Mouse (Mus musculus) lung, postnatal 4 days (tissue): ENCODE measurements around the gene Fam3b.

Experiments used
- DNase-seq, 2 experiments: peaks; one replicate each; pipeline ENCODE4 v3.0.0; 2021

The Fam3b gene

GRCm38 (mm10) chr16:97478655-97479054, 36.0 kb downstream of the Fam3b start:
- no peak for DNase-seq

- DNase-seq, result no peak
Measured at GRCm38 (mm10) chr16:97476524-97476923, 38.1 kb downstream of the Fam3b start.

DNA sequence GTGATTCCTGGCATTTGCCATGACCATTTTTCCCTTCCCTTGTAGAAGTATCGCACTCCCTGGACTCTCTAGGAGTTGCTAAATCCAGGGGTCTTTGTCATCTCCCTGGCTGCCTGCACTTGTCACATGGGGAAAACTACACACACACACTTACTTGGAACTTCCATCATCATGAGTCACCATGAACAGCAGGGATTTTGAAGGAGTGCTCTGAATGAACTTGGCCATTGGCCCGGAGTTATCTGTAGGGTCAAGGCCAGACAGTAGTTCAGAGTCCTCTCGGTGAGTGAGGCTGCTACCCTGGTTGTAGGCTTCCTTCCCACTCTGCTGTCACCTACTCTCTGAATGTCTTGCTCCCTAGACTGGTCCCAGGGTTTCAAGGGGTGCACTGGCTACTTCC, 39.0 kb downstream of the Fam3b start:
- DNase-seq, result no peak

DNA sequence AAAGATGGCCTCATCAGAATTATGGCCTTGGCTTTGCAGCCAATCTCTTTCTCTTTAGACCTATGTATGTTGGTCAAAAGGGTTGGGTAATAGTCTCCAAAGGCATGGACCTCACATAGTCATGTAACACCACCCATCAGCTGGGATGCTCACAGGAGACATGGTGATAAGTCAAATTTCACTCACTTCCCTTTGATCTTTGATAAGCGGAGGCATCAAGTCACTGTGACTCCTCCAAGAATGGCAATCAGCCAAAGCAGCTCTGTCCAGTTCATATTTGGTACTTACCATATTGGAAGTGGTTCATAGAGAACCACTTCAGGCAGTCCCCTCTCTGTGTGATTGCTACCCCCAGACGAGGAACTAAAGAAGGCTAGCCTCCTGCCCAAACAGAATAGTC, 39.9 kb downstream of the Fam3b start:
- no peak for DNase-seq

DNA sequence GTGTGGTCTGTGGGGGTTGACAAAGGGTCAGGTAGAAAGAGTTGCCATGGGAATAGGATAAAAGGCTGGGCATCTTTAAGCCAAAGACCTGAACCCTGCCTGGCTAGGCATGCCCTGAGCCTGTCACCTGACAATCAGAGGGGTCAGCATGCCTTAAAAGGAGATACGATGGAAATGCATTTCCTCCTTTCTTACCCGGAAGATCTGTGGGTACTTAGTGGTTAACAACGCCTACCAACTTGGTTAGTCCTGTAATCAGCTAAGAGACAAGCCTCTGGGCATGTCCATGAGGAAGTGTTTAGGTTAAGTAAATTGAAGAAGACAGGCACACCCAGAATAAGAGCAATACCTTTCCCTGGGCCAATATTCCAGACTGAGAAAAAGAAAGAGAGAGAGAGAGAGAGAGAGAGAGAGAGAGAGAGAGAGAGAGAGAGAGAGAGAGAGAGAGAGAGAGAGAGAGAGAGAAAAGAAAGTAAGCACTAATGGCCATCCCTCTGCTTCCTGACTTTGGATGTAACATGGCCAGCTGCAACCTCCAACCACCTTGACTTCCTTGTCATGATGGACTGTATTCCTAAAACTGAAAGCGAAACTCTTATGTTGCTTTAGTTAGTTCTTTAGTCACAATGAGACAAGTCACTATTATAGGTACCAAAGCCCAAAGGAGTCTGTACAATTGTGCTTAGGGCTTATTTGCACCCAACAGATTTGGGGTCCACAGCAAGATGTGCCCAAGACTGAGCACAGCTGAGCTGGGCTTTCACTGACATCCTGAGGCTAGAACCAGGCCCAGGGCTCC, 46.4 kb downstream of the Fam3b start:
- DNase-seq, result no peak

DNA sequence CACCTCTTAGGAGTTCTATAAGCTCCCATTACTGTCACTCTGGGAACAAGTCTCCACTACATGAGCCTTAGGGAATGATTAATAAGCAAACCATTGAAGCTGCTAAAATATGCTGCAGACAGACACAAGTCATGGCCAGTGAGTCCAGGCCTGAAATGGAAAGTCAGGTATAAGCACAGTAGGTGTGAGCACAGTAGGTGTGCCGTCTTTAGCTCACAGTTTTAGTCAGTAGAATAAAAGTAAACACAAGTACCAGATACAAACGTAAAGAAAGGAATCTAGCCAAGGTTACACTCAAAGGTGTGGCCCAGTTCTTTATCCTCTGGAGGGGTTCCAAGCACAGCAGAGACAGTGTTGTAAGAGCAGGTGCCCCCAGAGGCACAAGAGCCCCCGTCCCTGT, 47.1 kb downstream of the Fam3b start:
- no peak for DNase-seq

DNA sequence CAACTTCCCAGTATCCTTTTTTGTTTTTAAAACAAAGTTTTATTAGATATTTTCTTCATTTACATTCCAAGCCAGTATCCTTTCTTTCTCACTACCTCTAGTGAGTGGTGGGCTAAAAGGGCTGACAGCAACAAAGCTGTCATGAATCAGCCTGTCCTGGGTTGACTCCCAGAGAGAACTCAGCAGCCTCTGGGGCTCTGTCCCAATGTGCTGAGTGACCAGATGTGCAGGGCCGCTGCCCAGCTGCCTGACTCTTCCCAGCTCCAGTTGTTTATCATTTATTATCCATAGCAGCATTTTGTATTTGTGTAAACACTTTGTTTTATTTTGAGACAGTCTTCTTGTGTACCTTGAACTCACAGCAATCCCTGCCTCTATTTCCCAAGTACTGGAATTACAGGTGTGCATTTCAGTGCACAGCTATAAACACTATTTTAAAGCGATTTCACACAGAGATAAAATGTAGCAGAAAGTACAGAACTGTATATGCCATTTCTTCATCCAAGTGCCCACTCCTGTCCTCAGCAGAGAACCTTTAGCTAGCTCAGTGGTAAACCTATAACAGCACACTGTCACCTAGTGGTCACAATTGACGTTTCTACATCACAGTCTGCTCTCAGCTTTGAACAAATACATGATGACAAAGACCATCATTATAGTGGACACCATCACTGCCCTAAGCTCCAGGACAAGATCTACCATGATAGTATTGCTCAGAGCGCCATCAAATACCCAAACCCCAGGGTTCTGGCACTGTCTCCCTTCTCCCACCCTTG, 48.2 kb downstream of the Fam3b start:
- DNase-seq, result peak in 1 of 2 experiments; percentile 29

DNA sequence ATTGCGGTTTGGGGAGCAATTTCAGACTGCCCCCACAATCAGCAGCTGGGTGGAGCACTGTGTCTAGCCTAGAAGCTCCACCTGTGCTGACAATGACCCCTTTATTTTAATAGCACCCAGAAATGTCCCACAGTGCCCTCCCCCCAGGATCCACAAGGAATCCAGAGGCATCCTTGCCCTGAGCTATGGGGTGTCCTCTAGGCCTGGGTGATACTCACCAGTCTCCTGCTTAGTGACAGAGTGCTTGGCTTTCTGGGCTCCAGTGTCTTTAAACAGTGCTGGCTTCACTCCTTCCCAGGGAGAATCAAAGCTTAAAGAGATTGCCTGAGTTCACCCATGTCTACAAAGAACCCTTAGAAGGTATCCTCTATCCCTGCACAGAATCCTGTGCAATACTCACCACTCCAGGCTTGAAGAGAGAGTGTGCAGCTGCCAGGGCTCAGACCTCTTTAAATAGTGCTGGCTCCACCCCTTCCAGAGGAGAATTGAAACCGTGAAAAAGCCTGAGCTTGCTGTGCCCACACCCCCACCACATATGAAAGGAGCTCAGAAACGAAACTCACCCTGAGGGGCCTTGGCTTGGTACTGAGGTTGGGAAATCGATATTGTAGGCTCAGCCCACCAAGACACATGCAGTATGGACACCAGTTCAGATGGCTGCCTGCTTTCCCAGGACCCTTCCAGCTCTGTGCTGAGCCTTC, 52.0 kb downstream of the Fam3b start, which contains the start of gene Mx1:
TSS of gene Mx1 (minus strand) at position 427 of the 701 bp plus-strand sequence.
- DNase-seq, result peak in 1 of 2 experiments; percentile 14

GRCm38 (mm10) chr16:97461271-97461670, 53.3 kb downstream of the Fam3b start:
- no peak for DNase-seq

- no peak for DNase-seq
Measured at GRCm38 (mm10) chr16:97459831-97460230, 54.8 kb downstream of the Fam3b start.

DNA sequence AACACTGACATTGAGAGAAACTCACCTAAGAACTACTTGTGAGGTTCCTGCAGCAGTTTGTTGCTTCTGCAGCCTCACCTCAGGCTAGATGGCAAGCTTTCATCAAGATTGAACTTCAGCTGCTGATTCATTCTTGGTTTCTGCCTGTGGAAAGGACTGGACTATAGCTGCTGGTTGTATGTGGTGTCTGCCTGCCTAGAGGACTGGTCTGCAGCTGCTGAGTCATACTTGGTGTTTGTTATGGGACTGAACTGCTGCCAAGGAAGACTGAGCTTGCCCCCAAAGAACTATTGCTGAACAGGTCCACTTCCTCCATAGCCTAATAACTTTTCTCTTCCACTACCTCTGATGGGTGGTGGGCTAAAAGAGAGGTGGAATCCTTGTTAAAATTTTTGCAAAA, 67.2 kb downstream of the Fam3b start:
- DNase-seq, result no peak

GRCm38 (mm10) chr16:97443670-97444263, 70.8 kb downstream of the Fam3b start:
- DNase-seq, result peak in 1 of 2 experiments; percentile 58

GRCm38 (mm10) chr16:97441967-97442366, 72.6 kb downstream of the Fam3b start:
- no peak for DNase-seq

DNA sequence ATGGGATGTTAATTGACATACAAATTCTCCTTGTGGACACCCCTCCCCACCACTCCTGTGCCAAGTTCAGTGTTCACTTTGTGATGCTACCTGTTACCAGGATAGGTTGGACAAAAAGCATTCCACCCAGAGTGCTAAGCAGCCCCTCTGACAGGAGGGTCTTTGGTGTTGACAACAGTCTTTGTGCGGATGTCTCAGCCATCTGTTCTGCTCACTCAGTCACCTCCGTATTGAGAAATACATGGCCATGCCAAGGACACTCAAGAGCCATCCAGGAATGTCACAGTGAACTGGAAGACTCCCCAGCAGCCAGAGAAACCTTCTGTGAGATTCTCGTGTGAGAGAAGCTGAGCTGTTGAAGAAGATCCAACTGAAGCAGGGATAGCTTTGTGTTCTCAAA, 76.4 kb downstream of the Fam3b start:
- DNase-seq, result no peak

- DNase-seq, result peak in 1 of 2 experiments; percentile 27
Measured at GRCm38 (mm10) chr16:97437448-97438056, 77.1 kb downstream of the Fam3b start.

DNA sequence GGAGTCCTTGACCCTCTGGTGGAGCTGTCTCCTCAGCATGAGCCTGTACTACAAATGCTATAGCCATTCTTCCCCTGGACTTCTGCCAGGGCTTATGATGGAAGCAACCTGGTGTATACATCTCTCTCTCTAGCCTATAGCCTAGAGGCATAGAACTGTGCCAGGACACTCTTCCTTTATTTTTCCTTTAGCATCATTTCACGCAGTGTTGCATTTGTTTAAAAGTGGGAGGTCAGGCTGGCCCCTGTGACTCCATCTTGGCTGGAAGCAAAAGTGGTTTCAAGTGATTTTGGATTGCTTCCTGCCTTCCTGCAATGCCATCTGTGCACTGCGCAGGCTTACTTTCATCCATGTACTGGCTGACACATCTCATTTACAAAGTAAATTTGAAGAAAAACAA, 80.4 kb downstream of the Fam3b start:
- no peak for DNase-seq

GRCm38 (mm10) chr16:97431328-97431727, 83.3 kb downstream of the Fam3b start:
- DNase-seq, result peak; percentile 30 to 37

GRCm38 (mm10) chr16:97430091-97430490, 84.5 kb downstream of the Fam3b start:
- no peak for DNase-seq

DNA sequence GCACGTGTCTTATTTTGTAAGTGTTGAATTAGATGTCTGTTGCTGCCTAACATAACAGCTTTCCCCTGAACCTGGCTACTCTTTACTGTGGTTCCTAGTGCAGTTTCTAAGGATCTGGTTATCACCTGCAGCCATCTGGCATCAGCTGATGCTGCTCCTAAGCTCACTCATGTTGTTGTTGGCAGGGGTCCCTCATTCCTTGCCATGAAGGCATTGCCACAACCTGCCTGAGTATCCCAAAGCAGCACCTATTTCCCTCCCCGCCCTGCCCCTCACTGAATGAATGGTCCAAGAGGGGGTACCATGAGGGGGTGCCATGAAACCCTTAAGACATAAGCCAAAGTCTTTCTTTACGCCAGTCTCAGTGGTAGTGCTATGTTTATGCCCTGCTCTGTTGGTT, 86.6 kb downstream of the Fam3b start:
- DNase-seq, result no peak

- DNase-seq, result no peak
Measured at GRCm38 (mm10) chr16:97423627-97424026, 91.0 kb downstream of the Fam3b start.

GRCm38 (mm10) chr16:97421671-97422070, 92.9 kb downstream of the Fam3b start:
- DNase-seq, result no peak
